Comparison of ENCODE assay signal across 10 mouse cellular contexts in genomic region chr5:139764296-139764695, GRCm38 (mm10). TPM values are rescaled to one million over a fixed set of nuclear protein-coding genes. Genes with fewer than 3 reads are reported as not detected.
DNase-seq lines count a peak whose midpoint lies in the region; ATAC-seq and TF ChIP-seq lines count a peak whose summit lies in the region.
"Had no signal": no experiment of that assay in that cellular context is flagged by ENCODE, and none has a peak within 500 bp of the region (broad histone marks: within the 10 kb centered on the region; RNA-seq: fewer than 3 reads in every experiment).

No protein-coding gene starts in this region.

- TF ChIP-seq POLR2A in thymus, adult 2 months (IDR thresholded peaks at IDR 0.05; ENCODE audit: control insufficient read depth, extremely low read depth, insufficient read depth, low read length, poor library complexity): no peak

- peak; percentile 49 for DNase-seq in hindbrain, postnatal 0 days (ENCODE audit: low spot score)
- DNase-seq in thymus, adult 2 months: peak; percentile 27
- DNase-seq in thymus, adult 18-20 months: no peak
- peak; percentile 69 for DNase-seq in thymus, postnatal 4 days
- DNase-seq in adrenal gland, adult 18-20 months (ENCODE audit: low spot score in 2 of 2): no peak
- no peak for DNase-seq in cerebellum, adult 11-12 months
- DNase-seq: gastrocnemius, postnatal 36 days; right cerebral cortex, postnatal 25 days had no signal

- H3K27ac ChIP-seq in hindbrain, postnatal 0 days: no peak overlapping the region
- H3K27ac ChIP-seq in hindbrain, embryonic 16.5 days (ENCODE audit: low read depth, low read length): no peak overlapping the region
- no peak overlapping the region for H3K27ac ChIP-seq in thymus, adult 2 months (ENCODE audit: control insufficient read depth, insufficient read depth, low read length)

- WGBS in hindbrain, postnatal 0 days: 69% methylated on average over 11 of the region's 11 CpGs
- 74% methylated on average over 11 of the region's 11 CpGs for WGBS in hindbrain, embryonic 16.5 days
- 92% methylated on average over 11 of the region's 11 CpGs for WGBS in thymus, adult 2 months

- peaks cover 99% of the 10 kb centered on the region for H3K36me3 ChIP-seq in hindbrain, postnatal 0 days (ENCODE audit: insufficient read depth, low read length)
- H3K36me3 ChIP-seq in hindbrain, embryonic 16.5 days (ENCODE audit: control insufficient read depth, insufficient read depth, low read length): peaks cover 76% of the 10 kb centered on the region
- peaks cover 60% of the 10 kb centered on the region for H3K36me3 ChIP-seq in thymus, adult 2 months (ENCODE audit: control insufficient read depth, insufficient read depth, low read length)

- H3K9ac ChIP-seq in hindbrain, postnatal 0 days (replicated peaks; ENCODE audit: low read length): no peak overlapping the region
- no peak overlapping the region for H3K9ac ChIP-seq in hindbrain, embryonic 16.5 days (ENCODE audit: low read depth, low read length)

- ATAC-seq in hindbrain, postnatal 0 days: peak; percentile 33; the same call in 1 of the 2 replicates
- ATAC-seq in hindbrain, embryonic 16.5 days: no peak; the same call in 1 of the 2 replicates
- ATAC-seq in erythroblast, adult 5-6 weeks (replicated peaks; ENCODE audit: low FRiP score, poor library complexity, severe bottlenecking): peak; percentile 54; the same call in 1 of the 2 replicates

- H3K9me3 ChIP-seq in hindbrain, postnatal 0 days (ENCODE audit: low read length): no peaks in the 10 kb centered on the region
- H3K9me3 ChIP-seq in hindbrain, embryonic 16.5 days (ENCODE audit: control insufficient read depth, low read length): no peaks in the 10 kb centered on the region

- no peak overlapping the region for H3K4me2 ChIP-seq in hindbrain, postnatal 0 days (ENCODE audit: low read depth, low read length)
- H3K4me2 ChIP-seq in hindbrain, embryonic 16.5 days (ENCODE audit: low read length): no peak overlapping the region

- H3K4me1 ChIP-seq in hindbrain, postnatal 0 days (ENCODE audit: insufficient read depth, low read length): no peaks in the 10 kb centered on the region
- H3K4me1 ChIP-seq in hindbrain, embryonic 16.5 days (ENCODE audit: control insufficient read depth, insufficient read depth, low read depth, low read length): no peaks in the 10 kb centered on the region
- no peaks in the 10 kb centered on the region for H3K4me1 ChIP-seq in thymus, adult 2 months (replicated peaks; ENCODE audit: control insufficient read depth, insufficient read depth, low read length)

- no peak overlapping the region for H3K4me3 ChIP-seq in hindbrain, postnatal 0 days (ENCODE audit: low read length)
- H3K4me3 ChIP-seq in hindbrain, embryonic 16.5 days (ENCODE audit: low read length): no peak overlapping the region
- no peak overlapping the region for H3K4me3 ChIP-seq in thymus, adult 2 months (ENCODE audit: control insufficient read depth, insufficient read depth, low read length)

- no peaks in the 10 kb centered on the region for H3K27me3 ChIP-seq in hindbrain, postnatal 0 days (ENCODE audit: insufficient read depth, low read length)
- H3K27me3 ChIP-seq in hindbrain, embryonic 16.5 days (replicated peaks; ENCODE audit: control insufficient read depth, insufficient read depth, low read length): no peaks in the 10 kb centered on the region
- no peaks in the 10 kb centered on the region for H3K27me3 ChIP-seq in thymus, adult 2 months (ENCODE audit: control insufficient read depth, insufficient read depth, low read length)

- peak; percentile 70 for TF ChIP-seq CTCF in hindbrain, postnatal 0 days (IDR thresholded peaks at IDR 0.05; ENCODE audit: low read depth)
- peak; percentile 57 for TF ChIP-seq CTCF in thymus, adult 2 months (IDR thresholded peaks at IDR 0.05; ENCODE audit: borderline replicate concordance, control insufficient read depth, extremely low read depth, insufficient read depth, low read length, poor library complexity)

RNA-seq across cellular contexts. Expression of gene Ints1, which starts 11.2 kb away (rescaled TPM):
- 126 and 158 TPM in 2 replicates for total RNA-seq in hindbrain, postnatal 0 days (2014; rRNA removed)
- polyA plus RNA-seq in hindbrain, postnatal 0 days (2015; fragmentation: Nextera tagmentation; extraction: Ambion mirVana): 23.2 and 24.3 TPM in 2 replicates
- 27.1 and 32.6 TPM in 2 replicates for polyA plus RNA-seq in hindbrain, embryonic 16.5 days (2015; fragmentation: Nextera tagmentation; extraction: Ambion mirVana)
- polyA plus RNA-seq in thymus, adult 2 months (2012; rRNA removed): 214 and 251 TPM in 2 replicates
- total RNA-seq in erythroblast, adult 5-6 weeks (2015; ENCODE audit: low replicate concordance): 21.3 and 30.7 TPM in 2 replicates
- total RNA-seq in erythroblast, adult 5-6 weeks (2017; ENCODE audit: low replicate concordance): 10.9 and 28.0 TPM in 2 replicates
- total RNA-seq in adrenal gland, adult 18-20 months (2021): 10 to 100 TPM; 47.8 to 53.5 TPM

RNA-seq across cellular contexts. Expression of gene Mafk, which starts 27.0 kb away (rescaled TPM):
- total RNA-seq in hindbrain, postnatal 0 days (2014; rRNA removed): 12.9 and 13.1 TPM in 2 replicates
- 6.5 and 7.0 TPM in 2 replicates for polyA plus RNA-seq in hindbrain, postnatal 0 days (2015; fragmentation: Nextera tagmentation; extraction: Ambion mirVana)
- 12.1 and 13.0 TPM in 2 replicates for polyA plus RNA-seq in hindbrain, embryonic 16.5 days (2015; fragmentation: Nextera tagmentation; extraction: Ambion mirVana)
- 43.9 and 44.2 TPM in 2 replicates for polyA plus RNA-seq in thymus, adult 2 months (2012; rRNA removed)
- total RNA-seq in erythroblast, adult 5-6 weeks (2015; ENCODE audit: low replicate concordance): 72.4 and 83.0 TPM in 2 replicates
- 147 and 218 TPM in 2 replicates for total RNA-seq in erythroblast, adult 5-6 weeks (2017; ENCODE audit: low replicate concordance)
- 10 to 100 TPM; 28.8 to 39.0 TPM for total RNA-seq in adrenal gland, adult 18-20 months (2021)

RNA-seq across cellular contexts. Expression of gene Micall2, which starts 28.2 kb away (rescaled TPM):
- total RNA-seq in hindbrain, postnatal 0 days (2014; rRNA removed): 11.0 and 13.9 TPM in 2 replicates
- 8.8 and 10.7 TPM in 2 replicates for polyA plus RNA-seq in hindbrain, postnatal 0 days (2015; fragmentation: Nextera tagmentation; extraction: Ambion mirVana)
- 12.3 and 12.9 TPM in 2 replicates for polyA plus RNA-seq in hindbrain, embryonic 16.5 days (2015; fragmentation: Nextera tagmentation; extraction: Ambion mirVana)
- 6.3 and 6.7 TPM in 2 replicates for polyA plus RNA-seq in thymus, adult 2 months (2012; rRNA removed)
- 9.0 and 11.1 TPM in 2 replicates for total RNA-seq in erythroblast, adult 5-6 weeks (2015; ENCODE audit: low replicate concordance)
- total RNA-seq in erythroblast, adult 5-6 weeks (2017; ENCODE audit: low replicate concordance): 12.2 and 21.9 TPM in 2 replicates
- 1 to 10 TPM; 5.0 to 9.9 TPM for total RNA-seq in adrenal gland, adult 18-20 months (2021)

RNA-seq across cellular contexts. Expression of gene Tmem184a, which starts 55.4 kb away (rescaled TPM):
- total RNA-seq in hindbrain, postnatal 0 days (2014; rRNA removed): 0.04 and 0.31 TPM in 2 replicates
- 0.06 and 0.08 TPM in 2 replicates for polyA plus RNA-seq in hindbrain, postnatal 0 days (2015; fragmentation: Nextera tagmentation; extraction: Ambion mirVana)
- 0.05 and 0.09 TPM in 2 replicates for polyA plus RNA-seq in hindbrain, embryonic 16.5 days (2015; fragmentation: Nextera tagmentation; extraction: Ambion mirVana)
- 6.1 and 7.6 TPM in 2 replicates for polyA plus RNA-seq in thymus, adult 2 months (2012; rRNA removed)
- not detected in 2 replicates for total RNA-seq in erythroblast, adult 5-6 weeks (2015; ENCODE audit: low replicate concordance)
- total RNA-seq in erythroblast, adult 5-6 weeks (2017; ENCODE audit: low replicate concordance): 0.14 TPM in 1 of 2 replicates, not detected in the other
- 1 to 10 TPM in 1 of 2 experiments, under 1 TPM in 1; 0.33 to 1.3 TPM for total RNA-seq in adrenal gland, adult 18-20 months (2021)

Comparison
In these comparisons a context has a peak if more than half of its experiments do, and no peak if none do; other contexts are left out.
1. DNase-seq: peak in hindbrain, postnatal 0 days (single experiment), thymus, adult 2 months (single experiment) and thymus, postnatal 4 days (single experiment); none in thymus, adult 18-20 months (0 of 2), adrenal gland, adult 18-20 months (0 of 2) and cerebellum, adult 11-12 months (single experiment).